Mouse (Mus musculus) spleen, adult 2 months (tissue): Measurements from ENCODE around the gene Fam228b.

ENCODE experiments used
- CTCF ChIP-seq: fragments of 200-500 bp; IDR thresholded peaks from 2 replicates; pipeline ENCODE4 v1.5.1; 2011; ENCODE audit warnings: mild to moderate bottlenecking, inconsistent platforms; ENCODE audit not compliant: insufficient read depth, insufficient read length, insufficient replicate concordance; ENCODE audit errors: extremely low read depth
- POLR2A ChIP-seq: fragments of 200-500 bp; IDR thresholded peaks from 2 replicates; pipeline ENCODE4 v1.6.1; 2011; ENCODE audit warnings: low read depth, low read length, inconsistent platforms

DNA sequence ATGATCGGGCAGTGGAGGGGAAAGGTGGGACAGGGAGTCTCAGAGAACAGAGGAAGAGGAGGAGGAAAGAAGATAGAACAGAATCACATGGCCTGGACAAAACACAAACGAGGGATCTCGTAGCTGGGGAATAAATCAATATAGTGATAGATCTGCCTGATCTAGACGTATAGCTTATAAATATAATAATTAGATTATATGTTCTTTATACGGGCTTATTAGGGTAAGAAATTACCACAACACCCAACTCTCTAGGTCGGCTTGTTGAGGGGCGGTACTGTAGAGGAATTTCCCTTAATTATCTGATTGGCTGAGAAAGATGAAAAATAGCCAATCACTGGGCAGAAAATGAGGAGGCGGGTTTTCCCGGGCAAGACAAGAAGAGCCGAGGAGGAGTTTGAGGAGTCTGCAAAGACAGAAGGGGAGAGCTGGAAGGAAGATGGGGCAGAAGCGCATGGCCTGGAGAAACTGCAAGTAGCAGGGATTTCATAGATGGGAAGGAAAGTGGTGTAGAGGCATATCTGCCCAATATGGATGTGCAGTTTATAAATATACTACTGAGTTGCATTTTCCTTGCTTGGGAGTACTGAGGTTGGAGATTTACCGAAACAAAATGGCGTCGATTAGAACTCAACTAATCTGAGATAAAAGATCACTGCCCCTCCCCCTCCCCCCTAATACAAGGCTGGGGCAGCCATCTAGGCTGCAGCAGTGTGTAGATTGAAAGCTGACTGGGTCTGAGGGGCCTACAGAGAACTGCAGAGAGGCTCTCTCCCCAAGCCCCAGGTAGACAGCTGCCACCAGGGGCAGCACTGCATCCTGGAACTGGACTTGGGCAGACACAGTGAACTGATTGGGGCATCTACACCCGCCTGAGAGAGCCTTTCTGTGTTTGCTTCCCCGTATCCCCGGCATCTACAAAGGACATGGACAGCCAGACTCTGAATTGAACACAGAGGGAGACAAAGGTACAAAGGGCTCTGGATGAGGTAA is 49.0 kb downstream of the Fam228b start:
- no peak for TF ChIP-seq CTCF
- TF ChIP-seq POLR2A: no peak
